Mouse (Mus musculus) heart, postnatal 36 days (tissue): ENCODE measurements around the gene Pcdh7. TPM values are rescaled to one million over a fixed set of nuclear protein-coding genes. Genes with fewer than 3 reads are reported as not detected.

Source experiments
- DNase-seq, 2 experiments: peaks; one replicate each; pipeline ENCODE4 v3.0.0; 2021 to 2022
- intact Hi-C: fragments of 180-260 bp; cut with DNase I; formaldehyde crosslinking; loops from one replicate; pipeline ENCODE4 v1.15.1; 2025
- total RNA-seq, 2 experiments: library from RNA; stranded (reverse); gene quantifications; 2 replicates each; pipeline ENCODE4 v1.2.3; 2021

Pcdh7 gene
- total RNA-seq, 2 experiments from 2014 or later, result 105 to 107 TPM

DNA sequence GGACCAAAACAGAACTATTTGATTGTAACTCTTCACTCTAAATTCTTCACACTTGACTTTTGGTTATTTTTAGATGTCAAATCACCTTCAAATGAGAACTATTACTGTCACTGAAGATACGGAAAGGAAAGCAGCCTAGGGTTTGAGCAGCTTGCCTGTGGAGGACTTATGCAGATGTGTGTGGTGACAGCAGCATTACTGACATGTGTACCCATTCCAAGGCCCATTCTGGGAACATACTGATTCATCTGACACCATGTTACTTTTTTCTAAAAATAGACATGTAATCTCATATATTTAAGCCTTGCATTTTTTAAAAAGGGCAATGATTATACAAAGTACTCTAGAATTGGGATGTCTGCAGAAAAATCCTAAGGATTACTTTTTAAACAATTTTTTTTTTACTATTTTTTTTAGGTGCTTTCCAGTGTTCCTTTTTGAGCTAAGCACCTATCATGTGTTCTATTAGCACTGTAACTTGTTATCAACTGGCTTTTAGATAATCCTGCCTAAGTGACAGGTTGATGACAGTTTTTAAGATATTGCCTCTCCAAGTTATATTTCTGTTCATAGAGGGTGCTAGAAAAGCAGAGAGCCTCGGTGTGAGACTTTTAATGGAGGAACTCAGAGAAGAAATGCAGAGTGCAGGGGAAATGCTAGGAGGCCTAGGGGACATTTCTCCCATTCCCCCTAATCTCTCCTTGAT is 26.3 kb downstream of the Pcdh7 start:
- intact Hi-C loops, result loop anchor here (5.0 kb wide), 1 partner anchor 203 kb away; no protein-coding TSS in a partner anchor
- DNase-seq, result no peak

DNA sequence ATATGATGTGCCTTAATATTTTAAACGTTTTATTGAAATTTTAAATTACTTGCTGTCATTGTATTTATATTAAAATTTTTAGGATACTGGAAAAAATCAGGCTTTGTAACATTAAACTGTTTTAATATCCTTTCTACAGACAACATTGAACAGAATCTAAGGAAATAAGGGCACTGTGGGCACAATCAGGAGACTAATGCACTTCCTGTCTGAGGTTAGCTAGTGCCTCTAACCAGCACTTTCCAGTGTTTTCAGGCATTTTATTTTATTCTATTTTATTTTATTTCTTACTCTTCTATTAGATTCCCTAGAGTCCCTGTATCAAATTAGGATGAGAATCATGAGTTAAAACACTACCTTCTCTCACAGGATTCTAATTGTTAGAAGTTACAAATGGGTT is 28.1 kb downstream of the Pcdh7 start:
- DNase-seq, result no peak
- intact Hi-C loops, result no loop called here

DNA sequence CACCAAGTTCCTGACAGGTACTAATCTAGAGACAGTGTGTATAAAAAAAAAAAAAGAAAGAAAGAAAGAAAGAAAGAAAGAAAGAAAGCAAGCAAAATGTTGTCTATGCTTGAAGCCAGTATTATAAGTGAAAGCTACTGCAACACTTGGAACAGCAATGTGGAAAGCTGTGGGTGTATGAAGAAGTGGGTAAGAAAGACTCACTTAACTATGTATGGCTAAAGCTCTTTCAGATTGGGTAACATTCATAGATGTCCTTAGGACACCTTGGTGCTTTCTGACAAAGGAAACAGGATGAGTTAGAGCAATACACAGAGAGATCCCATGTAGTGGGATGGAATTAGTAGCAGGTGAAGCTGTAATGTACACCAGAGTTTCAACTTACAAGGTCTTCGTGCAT is 32.6 kb downstream of the Pcdh7 start:
- no peak for DNase-seq
- intact Hi-C loops, result no loop called here

DNA sequence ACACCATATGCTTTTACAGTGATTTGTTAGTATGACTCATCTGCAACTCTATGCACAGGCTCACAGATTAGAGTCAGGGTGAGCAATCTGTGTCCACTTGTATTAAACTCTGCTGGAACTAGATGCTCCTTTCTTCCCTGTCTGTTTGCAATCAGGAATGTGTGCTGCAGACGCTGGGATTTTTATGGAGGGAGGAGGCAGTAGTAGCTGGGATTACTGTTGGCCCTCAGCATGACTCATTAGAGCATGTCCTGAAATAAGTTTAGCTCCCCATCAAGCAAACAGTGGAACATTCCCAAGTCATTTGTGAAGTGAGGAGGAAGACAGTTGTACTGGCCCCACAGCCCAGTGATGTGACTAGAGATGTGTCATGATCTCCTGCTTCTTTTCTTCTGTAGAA is 38.0 kb downstream of the Pcdh7 start:
- intact Hi-C loops, result no loop called here
- DNase-seq, result no peak

DNA sequence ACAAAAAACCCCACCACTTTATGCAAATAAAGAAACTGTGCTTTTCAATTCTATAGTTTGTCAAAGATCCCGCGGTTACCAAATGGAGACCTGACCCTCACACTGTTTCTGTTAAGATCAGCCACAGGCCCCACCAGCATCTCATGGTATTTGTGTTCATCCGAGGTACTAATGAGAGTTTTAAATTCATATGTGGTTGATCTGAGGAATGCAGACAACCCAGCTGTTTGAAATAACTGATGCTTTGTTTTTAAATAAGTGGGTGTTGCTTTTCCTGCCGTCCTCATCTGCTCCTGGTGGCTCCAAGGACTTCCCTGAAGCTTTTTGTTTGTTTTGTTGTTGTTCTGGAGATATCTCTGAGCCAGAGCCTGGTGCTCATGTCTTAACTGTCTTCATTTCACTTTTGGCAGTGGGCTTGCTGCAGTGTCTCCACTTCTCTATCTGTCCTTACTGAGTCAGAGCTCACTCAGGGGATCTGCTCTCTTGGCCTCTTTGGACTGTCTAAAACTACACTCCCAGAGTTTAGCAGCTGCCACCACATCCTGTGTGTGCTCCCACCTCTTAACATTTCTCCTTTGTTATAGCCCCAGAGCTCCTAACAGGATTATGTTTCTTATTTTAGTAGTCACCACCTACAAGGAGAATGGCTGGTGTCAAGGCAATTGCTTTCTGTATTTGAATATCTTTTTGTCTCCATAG is 39.1 kb downstream of the Pcdh7 start:
- DNase-seq, result peak in 1 of 2 experiments; percentile 8
- intact Hi-C loops, result no loop called here

DNA sequence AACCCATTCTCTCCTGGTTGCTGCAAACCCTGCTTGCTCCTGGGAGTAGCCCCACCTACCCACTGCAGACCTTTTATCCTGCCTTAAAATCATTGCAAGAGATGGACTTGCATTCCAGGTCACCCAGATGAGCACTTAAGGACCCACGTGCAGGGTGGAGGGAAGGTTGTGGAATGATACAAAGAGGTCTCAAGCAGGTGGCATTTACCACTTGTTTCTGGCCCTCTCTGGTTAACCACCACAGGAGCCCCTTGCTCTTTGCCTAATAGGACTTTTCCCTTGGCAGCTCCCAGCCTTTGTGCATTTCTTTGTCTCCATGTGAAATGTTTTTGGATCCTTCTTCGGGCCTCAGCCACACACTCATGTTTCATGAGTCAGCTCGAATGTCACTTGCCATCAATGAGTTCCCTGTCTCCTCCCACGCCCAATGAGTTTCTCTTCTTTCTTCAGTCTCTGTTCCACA is 39.7 kb downstream of the Pcdh7 start:
- DNase-seq, result no peak
- intact Hi-C loops, result no loop called here

DNA sequence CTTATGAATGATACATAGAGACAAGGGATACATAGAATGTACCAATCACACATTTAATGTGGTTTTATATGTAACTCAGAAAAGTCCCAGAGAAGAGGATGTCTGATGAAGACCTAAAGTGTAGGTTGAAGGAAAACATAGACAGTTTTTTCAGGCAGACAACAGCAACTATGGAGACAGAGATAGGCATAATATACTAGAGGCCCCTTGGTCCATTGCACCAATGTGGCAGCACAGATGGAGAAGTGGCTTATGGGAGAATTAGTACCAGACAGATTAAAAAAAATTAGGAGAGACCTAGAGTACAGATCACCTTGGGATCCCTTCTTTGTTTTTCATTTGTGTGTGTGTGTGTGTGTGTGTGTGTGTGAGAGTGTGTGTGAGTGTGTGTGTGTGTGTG is 41.2 kb downstream of the Pcdh7 start:
- intact Hi-C loops, result no loop called here
- DNase-seq, result no peak

DNA sequence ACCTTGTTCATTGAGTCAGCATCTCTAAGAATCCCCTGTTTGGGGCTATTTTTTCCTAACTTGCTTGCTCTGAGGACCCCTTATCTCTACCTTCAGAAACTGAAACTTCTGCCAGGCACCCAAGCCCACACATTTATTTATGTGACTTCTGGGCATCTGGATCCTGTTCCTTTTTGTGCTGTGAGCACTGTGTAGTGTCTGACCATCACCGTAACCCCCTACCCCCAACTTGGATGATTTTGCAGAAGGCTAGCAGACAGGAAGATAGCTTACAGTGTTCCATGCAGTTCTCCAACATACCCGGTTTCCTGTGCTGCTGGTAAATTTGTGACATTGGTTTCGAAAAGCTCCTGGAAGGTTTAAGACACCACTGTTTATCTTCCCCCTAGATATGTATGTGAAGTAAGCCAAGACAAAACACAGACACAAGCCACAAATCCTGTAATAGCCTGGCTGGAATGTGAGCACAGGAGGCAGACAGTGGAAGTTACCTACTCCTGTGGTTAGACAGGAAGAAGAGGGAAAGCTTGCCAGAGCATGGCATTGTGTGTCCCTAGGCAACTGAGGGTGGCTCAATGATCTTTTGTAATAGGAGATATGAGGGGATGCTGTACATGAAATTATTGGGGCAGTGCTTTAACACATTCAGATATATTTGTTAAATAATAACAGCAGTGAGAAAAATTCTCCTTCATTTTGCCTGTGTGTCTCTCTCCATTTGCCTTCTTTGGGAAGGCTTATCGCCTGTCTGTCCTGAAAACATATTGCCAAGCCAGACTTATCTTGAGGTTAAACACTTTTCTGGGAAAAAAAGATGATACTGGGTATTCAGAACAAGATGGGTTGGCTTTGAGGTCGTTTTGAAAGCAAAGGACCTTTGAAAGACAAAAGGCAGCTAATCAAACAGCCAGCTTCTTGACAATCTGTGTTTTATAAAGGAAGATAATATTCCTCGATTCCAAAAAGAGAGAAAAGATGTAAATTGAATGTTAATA is 42.6 kb downstream of the Pcdh7 start:
- no peak for DNase-seq
- intact Hi-C loops, result no loop called here

DNA sequence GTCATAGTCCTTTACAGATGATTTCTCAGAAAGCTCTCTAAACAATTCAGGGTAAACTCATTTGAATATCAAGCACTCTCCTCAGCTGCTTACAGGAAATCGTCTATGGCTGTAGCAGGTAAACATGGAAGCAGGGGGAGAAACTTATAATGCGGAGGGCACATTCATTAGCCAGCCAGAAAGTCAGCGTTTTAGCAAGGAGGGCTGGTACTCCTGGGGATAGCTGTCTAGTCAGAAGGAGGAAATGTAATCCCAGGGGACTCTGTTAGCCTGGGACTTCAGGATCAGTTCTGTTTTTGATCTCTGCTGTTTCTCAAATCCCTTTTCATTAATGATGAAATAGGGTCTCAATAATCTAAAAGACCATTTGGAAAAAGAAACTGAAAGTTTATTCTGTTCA is 47.6 kb downstream of the Pcdh7 start:
- intact Hi-C loops, result no loop called here
- no peak for DNase-seq

DNA sequence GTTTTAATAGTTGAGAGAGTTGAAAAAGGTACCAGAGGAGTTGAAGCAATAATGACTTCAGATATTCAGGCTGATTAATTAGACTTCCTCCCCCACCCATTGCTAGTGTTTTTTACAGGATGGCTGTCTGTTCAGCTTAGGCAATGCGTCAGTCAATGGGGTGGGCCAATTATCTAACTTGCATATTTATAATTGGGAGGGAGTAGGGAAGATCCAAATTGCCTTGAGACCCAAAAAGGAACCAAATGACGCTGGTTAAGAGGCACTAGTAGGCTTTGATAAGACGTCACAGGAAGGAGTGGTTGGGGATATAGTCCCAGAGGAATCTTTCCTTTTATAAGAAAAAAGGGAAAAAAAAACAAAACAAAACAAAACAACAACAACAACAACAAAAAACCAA is 49.6 kb downstream of the Pcdh7 start:
- DNase-seq, result no peak
- intact Hi-C loops, result no loop called here

DNA sequence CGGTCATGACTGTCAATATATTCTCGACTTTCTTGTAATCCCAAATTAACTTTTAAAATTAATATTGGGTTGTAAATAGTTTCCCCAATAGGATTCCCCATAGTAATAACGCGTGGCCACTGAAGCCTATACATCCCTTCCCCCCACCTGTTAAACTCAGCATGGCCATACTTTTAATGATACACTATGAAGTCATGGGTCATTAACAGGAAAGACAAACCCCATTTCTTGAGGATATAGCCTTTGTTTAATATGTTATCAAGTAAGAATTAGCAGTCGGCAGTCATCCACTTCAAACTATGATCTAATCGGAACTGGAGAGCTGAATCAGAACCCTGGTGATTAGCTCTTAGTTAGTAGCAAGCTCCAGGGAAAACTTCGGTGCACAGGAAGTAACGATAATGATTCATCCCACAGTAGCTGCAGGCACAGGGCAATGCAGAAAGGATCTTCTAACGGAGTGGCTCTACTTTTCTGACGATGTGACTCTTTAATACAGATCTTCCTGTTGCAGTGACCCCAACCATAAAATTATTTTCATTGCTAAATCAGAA is 50.8 kb downstream of the Pcdh7 start:
- intact Hi-C loops, result no loop called here
- DNase-seq, result no peak

DNA sequence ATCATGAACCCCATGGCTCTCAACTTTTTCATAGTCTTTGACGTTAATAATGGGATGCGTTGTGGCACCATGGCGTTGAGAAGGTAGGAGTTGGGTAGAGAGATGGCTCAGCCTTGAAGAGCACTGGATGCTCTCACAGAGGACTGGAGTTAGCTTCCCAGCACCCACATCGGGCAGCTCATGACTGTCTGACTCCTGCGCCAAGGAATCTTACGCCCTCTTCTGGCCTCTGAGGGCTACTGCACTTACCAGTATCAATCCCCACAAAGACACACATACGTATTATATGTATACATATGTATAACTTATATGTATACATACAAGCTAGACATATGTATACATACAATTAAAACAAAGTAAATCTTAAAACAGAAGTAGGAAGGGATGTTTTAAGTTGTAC is 51.9 kb downstream of the Pcdh7 start:
- intact Hi-C loops, result loop anchor here (5.0 kb wide), 1 partner anchor 52 kb away; the partner anchor contains the start of gene Pcdh7
- DNase-seq, result no peak

DNA sequence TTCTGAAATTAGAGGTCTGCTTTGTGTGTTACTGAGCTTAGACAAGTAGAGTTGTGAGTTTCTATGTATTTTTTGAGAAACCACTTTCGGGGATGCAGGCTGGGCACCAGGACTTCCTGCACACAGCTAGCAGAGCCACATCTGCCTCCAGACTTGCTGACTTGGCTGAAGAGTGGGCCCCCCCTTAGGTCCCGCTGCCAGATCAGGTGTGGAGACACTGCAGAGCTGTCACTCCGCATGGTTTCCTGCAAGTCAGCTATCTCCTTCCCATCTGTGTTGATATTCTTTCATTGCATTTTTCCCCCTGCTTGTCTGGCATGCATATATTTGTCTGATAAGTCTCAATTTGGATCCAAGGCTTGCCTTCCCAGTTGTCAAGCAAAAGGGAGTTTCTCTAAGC is 52.6 kb downstream of the Pcdh7 start:
- intact Hi-C loops, result loop anchor here (5.0 kb wide), 1 partner anchor 53 kb away; the partner anchor contains the start of gene Pcdh7

DNA sequence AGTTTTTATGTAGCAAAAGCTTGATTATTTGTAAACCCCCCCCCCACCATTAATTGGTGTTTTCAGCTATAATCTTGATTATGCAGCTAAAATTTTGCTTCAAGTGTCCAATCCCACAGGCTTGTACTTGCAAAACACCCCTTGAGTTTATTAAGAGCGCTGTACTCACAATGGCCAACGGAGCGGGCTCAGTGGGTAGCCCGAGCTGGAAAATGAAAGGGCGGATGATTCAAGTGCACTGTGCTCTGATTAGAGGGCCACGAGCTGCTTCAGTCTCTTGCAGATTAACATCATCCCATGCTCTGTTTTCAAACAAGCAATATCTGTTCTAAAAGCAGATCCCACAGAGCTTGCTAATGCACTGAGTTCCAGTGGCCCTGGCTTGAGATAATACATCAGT is 53.4 kb downstream of the Pcdh7 start:
- intact Hi-C loops, result loop anchor here (5.0 kb wide), 1 partner anchor 54 kb away; the partner anchor contains the start of gene Pcdh7
- no peak for DNase-seq

More for the DNA sequence above, 52.6 kb downstream of the Pcdh7 start:
- DNase-seq, result no peak

DNA sequence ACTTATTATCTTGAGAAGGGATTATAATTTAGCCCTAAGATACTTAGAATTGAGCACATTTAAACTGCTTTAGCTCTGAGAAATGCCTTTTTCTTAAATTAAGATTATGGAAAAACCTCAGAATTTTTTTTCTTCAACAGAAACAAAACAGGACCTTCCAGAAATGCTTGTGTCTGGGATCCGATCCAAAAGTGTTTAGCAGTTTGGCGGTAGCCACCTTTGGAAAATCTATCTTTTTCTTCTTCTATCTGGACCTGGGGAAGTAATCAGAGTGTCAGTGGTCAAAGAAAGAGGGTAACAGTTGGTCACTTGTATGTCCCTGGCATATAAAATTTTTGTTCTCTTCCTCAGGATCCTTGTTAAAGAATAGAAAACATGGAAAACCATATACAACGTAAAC is 54.9 kb downstream of the Pcdh7 start:
- no peak for DNase-seq
- intact Hi-C loops, result loop anchor here (5.0 kb wide), 1 partner anchor 55 kb away; the partner anchor contains the start of gene Pcdh7

DNA sequence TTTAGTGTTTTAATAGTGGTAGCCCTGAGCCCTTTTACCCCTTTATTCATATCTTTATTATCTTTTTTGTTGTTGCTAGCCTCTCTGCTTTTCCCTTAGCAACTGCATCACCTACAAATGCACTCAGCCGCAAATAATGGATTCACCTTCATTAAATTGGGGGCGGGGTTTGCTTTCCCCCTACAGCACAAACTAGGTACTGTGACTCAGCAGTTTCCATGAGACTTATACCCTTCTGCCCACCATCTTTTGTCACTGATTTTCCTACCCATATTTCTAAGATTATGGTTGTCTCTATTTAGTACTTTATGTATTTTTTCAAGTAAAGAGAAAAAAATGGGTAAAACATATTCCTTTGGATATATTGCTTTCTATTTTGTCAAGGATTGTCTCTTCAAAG is 56.7 kb downstream of the Pcdh7 start:
- intact Hi-C loops, result loop anchor here (5.0 kb wide), 1 partner anchor 57 kb away; the partner anchor contains the start of gene Pcdh7
- no peak for DNase-seq

DNA sequence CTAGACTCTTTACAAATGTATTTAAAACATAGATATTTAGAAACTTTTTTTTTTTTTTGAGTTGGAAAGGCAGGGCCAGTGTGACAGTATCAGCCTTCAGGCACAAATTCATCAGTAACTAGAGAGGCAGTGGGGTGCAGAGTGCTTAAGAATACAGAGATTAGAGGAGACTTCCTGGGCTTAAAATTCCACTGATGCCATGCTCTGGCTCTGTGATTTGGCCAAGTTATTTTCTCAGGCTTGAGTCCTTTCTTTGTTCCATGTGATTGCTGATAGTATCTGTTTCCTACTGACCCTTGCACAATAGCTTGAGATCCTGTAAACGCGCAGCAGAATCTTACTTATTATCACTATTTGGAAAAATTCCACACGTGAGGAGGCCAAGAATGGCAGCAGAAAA is 60.3 kb downstream of the Pcdh7 start:
- intact Hi-C loops, result no loop called here

DNA sequence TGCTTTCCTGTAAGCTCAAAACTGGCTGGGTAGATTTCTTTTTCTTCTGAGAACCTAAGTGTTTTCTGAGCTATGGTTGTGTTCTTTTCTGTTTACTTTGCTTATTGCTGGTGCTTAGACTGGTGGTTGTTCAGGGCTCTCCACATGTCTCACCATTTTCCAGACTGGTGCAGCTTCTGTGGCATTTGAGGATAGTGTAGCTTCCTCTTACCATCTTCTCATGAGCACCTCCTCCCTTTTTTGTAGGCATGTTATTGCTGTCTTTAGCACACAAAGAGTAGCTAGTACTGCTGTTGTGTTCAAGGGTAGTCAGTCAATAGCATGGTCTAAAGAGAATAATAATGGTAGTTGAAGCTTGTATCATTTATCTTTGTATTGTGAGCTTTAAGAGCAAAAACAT is 62.2 kb downstream of the Pcdh7 start:
- no peak for DNase-seq
- intact Hi-C loops, result no loop called here

More for the DNA sequence above, 60.3 kb downstream of the Pcdh7 start:
- no peak for DNase-seq

DNA sequence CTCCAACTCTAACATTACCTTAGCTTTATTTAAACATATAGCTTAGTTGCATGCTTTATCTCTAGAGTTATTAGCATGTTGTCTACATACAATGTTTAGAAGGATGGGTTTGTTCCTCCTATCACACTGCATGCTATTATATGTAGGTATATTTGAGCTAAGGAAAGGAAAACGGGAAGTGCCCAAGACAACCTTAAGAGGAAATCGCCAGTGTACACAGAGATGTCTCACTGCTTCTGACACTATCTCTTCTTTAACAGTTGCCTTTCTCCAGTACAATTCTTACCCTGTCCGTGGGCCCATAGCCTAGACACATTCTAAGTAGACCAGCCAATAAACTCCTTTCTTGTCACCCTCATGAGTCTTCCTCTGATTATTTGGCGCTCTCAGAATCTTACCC is 62.8 kb downstream of the Pcdh7 start:
- intact Hi-C loops, result no loop called here
- DNase-seq, result no peak

DNA sequence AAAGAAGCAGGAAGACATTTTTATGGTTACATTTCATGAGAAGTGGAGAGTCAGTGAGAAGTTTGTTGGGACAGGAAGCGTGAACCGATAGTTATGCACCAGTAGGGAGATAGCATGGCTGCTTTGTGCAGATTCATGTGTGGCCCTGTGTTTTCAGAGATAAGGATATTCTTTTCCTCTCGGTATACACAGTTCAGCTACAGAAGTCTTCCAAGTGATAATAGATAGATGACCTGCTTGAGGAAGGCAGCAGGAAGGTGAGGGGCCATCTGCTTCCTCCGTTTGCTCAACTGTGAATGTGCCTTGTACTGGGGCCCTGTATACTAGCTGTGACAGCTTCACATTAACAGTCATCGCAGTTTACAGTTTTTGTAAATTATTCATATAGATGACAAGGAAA is 64.2 kb downstream of the Pcdh7 start:
- DNase-seq, result no peak
- intact Hi-C loops, result no loop called here
